Mouse (Mus musculus) ZHBTc4 (cell line): ENCODE results near the gene Pikfyve.

Experiments used
- DNase-seq: peaks from one replicate; pipeline ENCODE4 v3.0.0-alpha.2; 2011; ENCODE audit warnings: low read depth, low spot score

Gene Pikfyve

DNA sequence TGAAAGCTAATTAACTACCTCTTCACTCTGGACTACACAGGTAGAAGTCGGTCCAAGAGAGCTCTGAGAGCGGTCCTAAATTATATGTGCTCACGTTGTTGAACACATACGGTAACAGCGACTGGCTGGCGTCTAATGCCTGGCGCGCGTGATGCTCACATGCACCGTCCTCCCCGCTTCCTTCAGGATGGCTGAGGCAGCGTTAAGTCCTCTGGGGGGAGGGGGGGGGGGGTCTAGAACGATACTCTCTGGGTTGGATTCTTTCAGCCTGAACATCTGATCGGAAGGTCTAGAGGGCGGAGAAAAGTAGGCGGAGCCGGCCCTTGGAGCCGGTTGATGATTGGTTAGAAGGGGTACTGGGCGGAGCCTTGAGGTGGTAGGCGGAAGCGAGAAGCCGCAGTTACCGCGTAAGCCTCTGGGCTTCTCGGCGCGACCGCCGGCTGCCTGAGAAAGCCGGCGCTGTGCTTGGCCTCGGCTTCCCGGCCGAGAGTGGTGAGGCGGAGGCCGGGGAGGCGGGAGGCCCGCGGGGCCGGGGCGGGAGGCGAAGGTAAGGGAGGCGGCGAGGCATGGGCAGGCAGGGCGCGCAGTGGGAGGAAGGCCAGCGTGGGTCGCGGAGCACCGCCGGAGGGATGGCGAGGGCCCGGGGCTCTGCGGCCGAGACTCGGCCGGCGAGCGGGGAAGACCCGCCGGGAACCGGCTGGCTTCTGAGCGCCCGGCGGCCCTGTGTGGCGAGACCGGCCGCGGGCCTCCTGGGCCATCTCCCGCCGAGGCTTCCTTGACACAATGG, at the start of gene Pikfyve, which contains the start of gene Idh1:
Gene Pikfyve (plus strand): TSS at position 397 of the 787 bp plus-strand sequence.
Gene Idh1 (minus strand): TSS at position 214 of the 787 bp plus-strand sequence.
- peak; percentile 99 for DNase-seq

GRCm38 (mm10) chr1:65137560-65137959, 48.9 kb upstream of the Pikfyve start:
- no peak for DNase-seq

- no peak for DNase-seq
Measured at GRCm38 (mm10) chr1:65144783-65145182, 41.7 kb upstream of the Pikfyve start.

GRCm38 (mm10) chr1:65146601-65147000, 39.9 kb upstream of the Pikfyve start:
- DNase-seq = no peak

- no peak for DNase-seq
Measured at GRCm38 (mm10) chr1:65147326-65147725, 39.2 kb upstream of the Pikfyve start.

DNA sequence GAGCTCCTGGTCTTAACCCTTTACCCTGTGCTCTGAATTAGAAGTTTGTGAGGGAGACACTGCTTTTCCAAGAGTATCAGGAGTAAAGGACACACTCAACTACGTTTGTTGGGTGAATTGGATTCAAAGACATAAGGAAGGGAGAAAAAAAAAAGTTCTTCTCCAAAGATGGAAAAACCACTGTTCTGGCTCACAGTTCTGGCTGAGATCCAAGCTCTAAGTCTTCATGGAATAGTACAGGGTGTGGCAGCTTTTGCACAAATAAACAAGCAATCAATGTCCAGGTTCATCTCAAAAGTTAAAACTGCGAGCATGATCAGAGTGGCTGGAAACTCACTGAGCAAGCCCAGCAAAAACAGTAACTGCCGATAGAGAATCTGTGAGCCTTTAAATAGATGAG, 38.5 kb upstream of the Pikfyve start:
- DNase-seq = no peak

DNA sequence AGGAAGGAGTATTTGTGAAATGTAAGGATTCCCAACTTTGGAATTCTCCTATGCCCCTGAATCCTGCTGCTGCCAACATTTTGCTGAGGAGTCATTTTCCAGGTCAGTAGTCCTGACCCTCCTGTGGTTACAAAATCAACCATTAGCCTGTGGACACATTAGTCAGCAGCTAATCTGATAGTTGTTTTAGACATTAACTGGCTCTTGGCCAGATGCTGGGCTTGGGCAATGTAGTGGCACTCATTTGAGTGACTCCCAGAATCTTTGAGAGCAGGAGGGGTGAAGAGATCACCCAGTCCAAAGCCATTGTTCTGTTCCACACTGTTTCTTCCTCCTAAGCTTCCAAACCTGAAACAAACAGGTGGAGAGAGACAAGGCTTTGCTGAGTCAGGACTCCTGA, 31.7 kb upstream of the Pikfyve start:
- no peak for DNase-seq

DNA sequence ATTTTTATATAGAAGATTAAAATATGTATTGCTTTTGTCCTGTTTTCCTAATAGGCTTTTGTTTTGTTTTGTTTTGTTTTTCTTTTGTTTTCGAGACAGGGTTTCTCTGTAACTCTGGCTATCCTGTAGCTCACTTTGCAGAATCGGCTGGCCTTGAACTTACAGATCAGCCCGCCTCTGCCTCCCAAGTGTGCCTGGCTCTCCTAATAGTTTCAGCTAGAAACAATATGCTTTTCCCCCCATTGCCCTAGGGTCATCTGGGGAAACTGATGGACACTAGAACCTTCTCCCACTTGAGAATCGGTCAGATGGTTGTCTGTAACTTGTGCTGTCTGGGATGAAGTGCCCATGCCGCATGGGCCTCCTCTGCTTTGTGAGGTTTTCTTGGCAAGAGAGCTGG, 30.4 kb upstream of the Pikfyve start:
- DNase-seq = no peak

GRCm38 (mm10) chr1:65162210-65162609, 24.3 kb upstream of the Pikfyve start:
- peak; percentile 18 for DNase-seq

DNA sequence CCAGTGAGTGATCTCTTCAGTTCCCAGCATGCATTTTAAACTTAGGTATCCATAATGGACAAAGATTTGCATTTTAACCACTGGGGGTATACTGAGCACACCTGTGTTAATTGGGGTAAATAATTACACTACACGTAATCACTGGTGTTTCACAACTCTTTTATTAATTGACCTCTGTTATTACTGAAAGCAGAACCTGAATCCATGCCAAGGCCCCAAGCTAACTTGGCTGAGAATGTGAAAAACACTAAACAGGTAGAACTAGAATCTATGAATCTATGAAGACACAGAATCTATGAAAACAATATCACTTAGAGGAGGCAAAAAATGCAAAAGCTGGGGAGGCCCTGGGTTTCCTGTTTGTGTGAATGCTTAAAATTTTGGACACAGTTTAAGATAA, 19.0 kb upstream of the Pikfyve start:
- no peak for DNase-seq

DNA sequence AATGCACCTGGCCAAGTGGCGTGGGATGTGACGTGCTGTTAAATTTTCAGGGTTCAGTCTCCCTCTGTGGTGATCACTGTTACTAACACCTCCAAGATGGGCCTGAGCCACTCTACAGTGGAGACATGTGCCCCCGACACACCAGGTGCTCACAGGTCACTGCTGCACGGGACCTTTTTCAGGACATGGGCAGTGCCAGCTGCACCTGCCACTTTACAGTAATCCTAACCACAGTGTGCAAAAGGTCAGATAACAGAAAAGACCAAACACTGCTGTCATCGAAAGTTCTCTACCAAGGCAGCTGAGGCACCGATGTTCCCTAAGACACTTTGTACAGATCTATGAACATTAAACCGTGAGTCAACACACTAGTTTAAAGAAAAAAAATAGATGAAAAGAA, 16.9 kb upstream of the Pikfyve start:
- no peak for DNase-seq

GRCm38 (mm10) chr1:65169947-65170346, 16.5 kb upstream of the Pikfyve start:
- no peak for DNase-seq

DNA sequence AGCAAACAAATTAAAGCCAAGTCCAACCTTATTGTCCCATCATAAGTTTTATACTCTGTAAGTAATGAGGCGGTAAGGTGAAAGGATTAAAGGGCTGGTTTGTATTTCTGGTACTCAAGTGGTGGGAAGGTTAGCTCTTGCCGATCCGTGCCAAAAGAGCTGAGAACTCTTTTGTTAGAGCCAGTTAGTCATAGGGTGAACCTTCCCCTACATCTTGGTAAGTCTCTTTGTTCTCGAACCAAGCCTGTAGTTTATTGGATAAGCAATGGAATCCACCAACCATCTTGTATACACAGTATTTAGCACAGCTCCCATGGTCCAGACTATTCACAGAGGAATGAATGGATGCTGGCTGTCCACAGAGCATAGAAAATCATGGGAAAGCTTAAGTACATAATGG, 14.9 kb upstream of the Pikfyve start:
- no peak for DNase-seq

DNA sequence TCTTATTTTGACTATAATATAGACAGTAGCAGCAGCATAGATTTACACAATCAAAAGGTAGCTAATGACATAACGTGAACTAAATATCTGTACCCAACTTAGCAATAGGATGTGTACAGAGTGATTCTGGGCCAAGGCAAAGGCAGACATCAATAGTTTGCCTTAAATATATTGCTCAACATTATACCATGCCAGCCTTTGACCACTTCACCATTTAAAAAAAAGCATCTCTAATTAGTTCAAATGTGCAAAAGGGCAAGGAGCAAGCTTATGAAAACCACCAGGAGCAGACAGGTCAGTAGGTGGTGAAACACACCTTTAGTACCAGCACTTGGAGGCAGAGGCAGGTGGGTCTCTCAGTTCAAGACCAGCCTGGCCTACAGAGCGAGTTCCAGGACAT, 12.8 kb upstream of the Pikfyve start:
- no peak for DNase-seq

- no peak for DNase-seq
Measured at GRCm38 (mm10) chr1:65176171-65176570, 10.3 kb upstream of the Pikfyve start.

DNA sequence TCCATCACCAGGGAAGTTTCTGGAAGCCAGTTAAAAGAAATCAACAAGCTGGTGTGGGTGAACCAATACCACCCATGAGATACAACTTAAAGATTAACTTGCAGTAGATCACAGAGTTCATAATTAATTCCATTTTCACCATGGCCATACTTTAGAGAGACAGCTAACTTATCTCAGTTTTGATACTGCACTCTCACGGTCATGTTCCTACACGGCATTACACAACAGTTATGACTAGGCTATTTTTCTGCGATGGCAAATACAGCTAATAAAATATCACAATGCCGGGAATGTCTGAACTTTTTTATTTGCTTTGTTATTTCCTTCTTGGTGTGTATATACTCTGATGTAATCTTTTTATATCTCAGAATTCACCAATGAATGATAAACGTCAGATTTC, 9.6 kb upstream of the Pikfyve start:
- DNase-seq = no peak

DNA sequence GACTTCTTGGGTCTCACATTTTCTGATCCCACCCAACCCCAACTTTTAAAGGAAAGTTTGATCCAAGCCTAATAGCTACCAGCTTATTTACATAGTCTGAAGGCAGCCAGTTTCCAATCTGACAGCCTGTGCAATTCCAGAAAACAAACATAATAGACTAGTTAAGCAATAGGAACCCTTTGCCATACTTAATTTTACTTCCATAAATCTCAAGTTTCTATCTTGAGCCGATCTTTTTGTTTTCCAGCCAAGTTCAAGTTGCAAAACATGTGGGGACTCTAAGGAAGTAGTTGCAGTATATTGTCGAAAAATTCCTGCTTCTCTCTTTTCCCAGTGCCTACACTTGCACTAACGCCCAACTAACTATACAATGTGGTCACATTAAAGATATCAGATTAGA, 9.0 kb upstream of the Pikfyve start:
- DNase-seq = no peak

- DNase-seq = peak; percentile 98
Measured at GRCm38 (mm10) chr1:65178126-65178901, 8.2 kb upstream of the Pikfyve start.

- DNase-seq = peak; percentile 99
Measured at GRCm38 (mm10) chr1:65178902-65179432, 7.5 kb upstream of the Pikfyve start.

DNA sequence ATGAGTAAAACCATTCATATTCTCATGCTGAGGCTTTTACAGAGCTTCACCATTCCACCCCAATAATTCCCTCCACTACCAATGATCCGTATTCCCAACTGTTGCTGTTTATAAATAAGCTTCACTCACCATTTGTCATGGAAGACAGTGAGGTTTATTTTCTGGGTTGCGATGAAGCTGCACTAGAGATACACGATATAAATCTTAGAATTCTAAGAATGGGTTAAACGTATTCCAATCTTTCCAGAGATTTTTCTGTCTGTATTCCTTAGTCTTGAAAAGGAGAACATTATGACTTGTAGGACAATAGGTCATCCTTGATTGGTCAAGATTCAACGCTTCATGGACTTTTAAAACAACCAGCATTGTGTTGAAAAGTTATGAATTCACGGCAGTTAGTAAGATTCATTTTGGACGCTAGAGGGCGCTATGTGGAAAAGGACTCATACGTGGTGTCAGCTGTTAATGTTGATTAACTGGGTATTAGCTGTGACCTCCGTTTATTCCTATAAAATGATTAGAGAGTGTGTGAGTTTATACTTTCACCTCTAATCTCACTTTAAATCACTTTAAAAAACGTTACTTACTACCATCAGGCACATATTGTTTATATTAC, 6.7 kb upstream of the Pikfyve start:
- DNase-seq = peak; percentile 76

DNA sequence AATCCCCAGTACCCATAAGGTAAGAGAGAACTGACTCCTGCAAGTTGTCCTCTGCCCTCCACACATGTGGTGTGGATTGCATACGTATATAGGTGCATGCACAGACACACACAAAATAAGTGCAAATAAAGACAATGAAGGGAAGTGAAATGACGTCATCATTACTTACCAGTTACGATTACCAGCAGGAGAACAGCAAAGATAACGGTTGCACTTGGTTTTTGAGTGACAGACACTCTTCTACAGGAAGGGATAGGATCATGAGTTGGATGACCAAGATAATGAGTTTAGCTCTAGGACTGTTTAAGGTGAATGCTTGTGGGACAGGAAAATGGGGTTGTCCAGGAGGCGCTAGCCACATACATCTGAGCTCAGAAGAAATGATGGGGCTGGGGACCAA, 5.0 kb upstream of the Pikfyve start:
- DNase-seq = no peak

DNA sequence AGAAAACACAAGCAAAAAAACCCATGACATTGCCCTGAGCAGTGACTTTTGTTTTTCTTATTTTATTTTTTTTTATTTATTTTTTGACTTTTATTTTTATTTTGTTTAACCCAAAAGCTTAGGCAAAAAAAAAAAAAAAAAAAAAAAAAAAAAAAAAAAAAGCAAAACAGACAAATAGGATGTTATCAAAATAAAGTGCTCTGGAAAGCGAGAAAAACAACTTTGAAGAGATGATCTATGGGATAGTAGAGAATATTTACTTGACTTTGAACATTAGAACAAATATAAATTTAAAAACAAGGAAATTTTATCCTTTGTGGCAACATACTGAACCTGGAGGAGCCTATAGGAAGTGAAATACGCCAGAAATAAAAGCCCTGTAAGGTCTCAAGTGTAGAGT, 2.5 kb upstream of the Pikfyve start:
- DNase-seq = no peak
